Mouse (Mus musculus): ENCODE measurements around the gene Scel.

The Scel gene

GRCm38 (mm10) chr14:103651106-103651505, 138.0 kb downstream of the Scel start:
- DNase-seq (ENCODE audit: low read depth), result no peak

DNA sequence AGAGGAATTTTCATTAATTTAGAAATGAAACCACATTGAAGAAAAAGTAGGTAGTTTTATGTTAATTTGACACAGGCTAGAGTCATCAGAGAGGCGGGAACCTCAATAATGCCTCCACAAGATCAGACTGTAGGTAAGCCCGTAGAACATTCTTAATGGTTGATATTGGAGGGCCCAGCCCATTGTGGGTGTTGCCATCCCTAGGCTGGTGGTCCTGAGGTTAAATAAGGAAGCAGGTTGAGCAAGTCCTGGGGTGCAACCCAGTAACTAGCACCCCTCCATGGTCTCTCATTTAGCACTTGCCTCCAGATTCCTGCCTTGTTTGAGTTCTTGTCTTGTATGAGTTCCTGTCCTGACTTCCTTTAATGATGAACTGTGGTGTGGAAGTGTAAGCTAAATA, 138.4 kb downstream of the Scel start:
- DNase-seq (ENCODE audit: low read depth), result no peak

- DNase-seq (ENCODE audit: low read depth), result no peak
These were observed 139.4 kb downstream of the Scel start for GRCm38 (mm10) chr14:103652524-103652923.

- no peak for DNase-seq (ENCODE audit: low read depth)
These were observed 140.7 kb downstream of the Scel start for GRCm38 (mm10) chr14:103653800-103654199.

DNA sequence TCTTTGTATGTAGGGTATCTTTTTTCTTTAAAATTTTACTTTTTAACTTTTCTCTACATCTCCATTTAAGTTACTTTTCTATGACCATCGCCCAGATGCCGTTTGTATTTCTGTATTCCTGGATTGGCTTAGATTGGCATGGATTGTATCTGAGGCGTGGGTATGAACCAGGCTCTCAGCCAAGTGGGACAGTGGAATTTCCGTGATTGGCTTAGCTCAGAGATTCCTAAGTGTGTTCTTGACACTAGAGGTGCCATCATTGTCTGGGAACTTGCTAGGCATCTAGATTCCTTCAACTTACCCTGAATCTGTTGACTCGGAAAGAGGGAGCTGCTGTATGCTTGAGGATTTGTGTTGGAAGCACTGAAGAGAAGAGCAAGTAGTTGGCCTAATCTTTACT, 142.3 kb downstream of the Scel start:
- no peak for DNase-seq (ENCODE audit: low read depth)

GRCm38 (mm10) chr14:103657876-103658275, 144.7 kb downstream of the Scel start:
- DNase-seq (ENCODE audit: low read depth), result no peak
